Mouse (Mus musculus) brain, embryonic 14.5 days (tissue): ENCODE results near the gene Kit.

Source experiments
- CTCF ChIP-seq: fragments of 200-500 bp; IDR thresholded peaks from 2 replicates; pipeline ENCODE4 v1.5.1; 2012; ENCODE audit warnings: inconsistent platforms, mild to moderate bottlenecking, moderate library complexity, borderline replicate concordance; ENCODE audit not compliant: insufficient read depth, insufficient read length; ENCODE audit errors: extremely low read depth
- POLR2A ChIP-seq: fragments of 200-500 bp; IDR thresholded peaks from 2 replicates; pipeline ENCODE4 v1.6.1; 2012; ENCODE audit warnings: mild to moderate bottlenecking, inconsistent platforms, borderline replicate concordance; ENCODE audit not compliant: poor library complexity, insufficient read depth, insufficient read length, severe bottlenecking; ENCODE audit errors: extremely low read depth

GRCm38 (mm10) chr5:75576741-75577140 lies 2.0 kb downstream of the Kit start:
- TF ChIP-seq CTCF (no peak), POLR2A (no peak)
